Mouse (Mus musculus): ENCODE data around the gene Snrpd3.

DNA sequence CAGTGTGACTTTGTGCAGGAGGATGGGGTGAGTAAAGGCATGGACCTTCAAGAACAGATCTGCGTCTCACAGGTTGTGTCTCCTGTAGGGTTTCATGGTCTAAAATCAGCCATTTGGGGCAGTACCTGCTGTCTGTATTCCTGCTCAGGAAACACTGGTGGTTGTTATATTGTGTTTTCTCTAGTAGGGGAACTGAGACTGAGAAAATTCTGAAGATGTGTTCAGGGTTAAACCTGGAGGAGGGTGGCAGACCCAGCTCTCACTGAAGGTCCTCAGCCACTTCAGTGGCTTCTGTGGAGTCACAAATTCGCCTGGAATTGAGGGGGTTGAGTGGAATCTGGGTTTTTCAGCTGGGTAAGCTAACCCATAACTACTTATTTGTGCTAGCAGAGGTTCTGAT lies 13.0 kb downstream of the Snrpd3 start:
- TF ChIP-seq EP300 (IDR thresholded peaks at IDR 0.05; ENCODE audit: low read depth) (no peak), CTCF (IDR thresholded peaks at IDR 0.05; ENCODE audit: low read depth) (no peak)
